In the genomic region with DNA sequence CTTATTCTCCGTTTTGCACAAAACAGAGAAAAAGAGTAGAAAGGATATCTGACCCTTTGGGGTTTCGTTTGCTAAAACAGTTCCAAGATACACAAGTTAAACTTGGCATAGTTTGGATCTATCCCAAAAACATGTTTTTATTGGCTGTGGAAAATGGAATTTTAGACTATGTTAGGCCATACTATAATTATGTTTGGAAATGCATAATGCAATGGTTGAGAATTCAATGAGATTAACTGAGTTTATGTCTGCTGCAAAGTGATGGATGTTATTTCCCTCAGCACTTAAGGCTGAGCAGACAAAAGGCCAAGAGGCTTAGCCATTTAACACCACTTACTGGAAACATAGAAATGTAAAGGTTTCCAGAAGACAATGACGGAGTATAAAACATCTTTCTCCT, we compare ENCODE assay signal across 25 mouse cellular contexts.
DNase-seq lines count a peak whose midpoint lies in the region; ATAC-seq and TF ChIP-seq lines count a peak whose summit lies in the region.
"Had no signal": no experiment of that assay in that cellular context is flagged by ENCODE, and none has a peak within 500 bp of the region (broad histone marks: within the 10 kb centered on the region; RNA-seq: fewer than 3 reads in every experiment).

No protein-coding gene starts in this region.

- no peak overlapping the region for H3K4me2 ChIP-seq in heart, embryonic 13.5 days
- no peak overlapping the region for H3K4me2 ChIP-seq in limb, embryonic 14.5 days (replicated peaks; ENCODE audit: low read depth, low read length, severe bottlenecking)
- H3K4me2 ChIP-seq in intestine, embryonic 16.5 days (ENCODE audit: low read depth, low read length): no peak overlapping the region
- no peak overlapping the region for H3K4me2 ChIP-seq in hindbrain, embryonic 16.5 days (ENCODE audit: low read length)
- H3K4me2 ChIP-seq: forebrain, embryonic 12.5 days; heart, embryonic 11.5 days; hindbrain, embryonic 15.5 days; limb, embryonic 12.5 days; midbrain, embryonic 12.5 days; neural tube, embryonic 15.5 days had no signal

- H3K4me3 ChIP-seq in heart, embryonic 13.5 days: no peak overlapping the region
- no peak overlapping the region for H3K4me3 ChIP-seq in limb, embryonic 14.5 days (replicated peaks; ENCODE audit: low read length)
- no peak overlapping the region for H3K4me3 ChIP-seq in limb, embryonic 10.5 days
- no peak overlapping the region for H3K4me3 ChIP-seq in intestine, embryonic 16.5 days (ENCODE audit: low read length)
- no peak overlapping the region for H3K4me3 ChIP-seq in hindbrain, embryonic 16.5 days (ENCODE audit: low read length)
- H3K4me3 ChIP-seq: forebrain, embryonic 12.5 days; hindbrain, embryonic 15.5 days; limb, embryonic 12.5 days; midbrain, embryonic 12.5 days; neural tube, embryonic 15.5 days had no signal

- no peak for DNase-seq in heart, postnatal 14 days
- DNase-seq in limb, embryonic 14.5 days (ENCODE audit: low spot score): peak; percentile 61
- DNase-seq in limb, embryonic 10.5 days (ENCODE audit: low spot score): no peak
- peak; percentile 62 for DNase-seq in NIH3T3 (ENCODE audit: low read depth)
- no peak for DNase-seq in gastrocnemius, postnatal 14 days
- DNase-seq: adrenal gland, postnatal 36 days; B cell, adult 2 months; cerebellum, adult 9-10 months; heart, postnatal 36 days; kidney, adult 11 months; kidney, postnatal 36 days; layer of hippocampus, postnatal 36 days; lung, postnatal 10 days; right cerebral cortex, adult 18-20 months; right cerebral cortex, postnatal 4 days had no signal

- H3K9me3 ChIP-seq in heart, embryonic 13.5 days: no peaks in the 10 kb centered on the region
- H3K9me3 ChIP-seq in limb, embryonic 14.5 days (ENCODE audit: control insufficient read depth, low read length): no peaks in the 10 kb centered on the region
- no peaks in the 10 kb centered on the region for H3K9me3 ChIP-seq in limb, embryonic 10.5 days (replicated peaks)
- H3K9me3 ChIP-seq in intestine, embryonic 16.5 days (ENCODE audit: control insufficient read depth, low read length): no peaks in the 10 kb centered on the region
- H3K9me3 ChIP-seq in hindbrain, embryonic 16.5 days (ENCODE audit: control insufficient read depth, low read length): no peaks in the 10 kb centered on the region
- H3K9me3 ChIP-seq: forebrain, embryonic 12.5 days; hindbrain, embryonic 15.5 days; limb, embryonic 12.5 days; midbrain, embryonic 12.5 days; neural tube, embryonic 15.5 days had no signal

- H3K36me3 ChIP-seq in heart, embryonic 13.5 days: no peaks in the 10 kb centered on the region
- H3K36me3 ChIP-seq in limb, embryonic 14.5 days (ENCODE audit: control insufficient read depth, insufficient read depth, low read length): no peaks in the 10 kb centered on the region
- no peaks in the 10 kb centered on the region for H3K36me3 ChIP-seq in limb, embryonic 10.5 days
- H3K36me3 ChIP-seq in intestine, embryonic 16.5 days (ENCODE audit: control insufficient read depth, insufficient read depth, low read length): no peaks in the 10 kb centered on the region
- no peaks in the 10 kb centered on the region for H3K36me3 ChIP-seq in hindbrain, embryonic 16.5 days (ENCODE audit: control insufficient read depth, insufficient read depth, low read length)
- H3K36me3 ChIP-seq: forebrain, embryonic 12.5 days; hindbrain, embryonic 15.5 days; limb, embryonic 12.5 days; midbrain, embryonic 12.5 days; neural tube, embryonic 15.5 days had no signal

- 51% methylated on average over 3 of the region's 3 CpGs for WGBS in heart, embryonic 13.5 days
- WGBS in limb, embryonic 14.5 days: 63% methylated on average over 3 of the region's 3 CpGs
- WGBS in limb, embryonic 10.5 days: 88% methylated on average over 3 of the region's 3 CpGs
- WGBS in intestine, embryonic 16.5 days: 44% methylated on average over 3 of the region's 3 CpGs
- 80% methylated on average over 3 of the region's 3 CpGs for WGBS in hindbrain, embryonic 16.5 days

- no peak for TF ChIP-seq POLR2A in limb, embryonic 14.5 days (IDR thresholded peaks at IDR 0.05; ENCODE audit: borderline replicate concordance, extremely low read depth, insufficient read depth, insufficient read length)

- no peaks in the 10 kb centered on the region for H3K27me3 ChIP-seq in heart, embryonic 13.5 days (replicated peaks)
- no peaks in the 10 kb centered on the region for H3K27me3 ChIP-seq in limb, embryonic 14.5 days (ENCODE audit: control insufficient read depth, insufficient read depth, low read length)
- no peaks in the 10 kb centered on the region for H3K27me3 ChIP-seq in limb, embryonic 10.5 days (ENCODE audit: low read depth, poor library complexity, severe bottlenecking)
- H3K27me3 ChIP-seq in intestine, embryonic 16.5 days (replicated peaks; ENCODE audit: control insufficient read depth, insufficient read depth, low read length): no peaks in the 10 kb centered on the region
- H3K27me3 ChIP-seq in hindbrain, embryonic 16.5 days (replicated peaks; ENCODE audit: control insufficient read depth, insufficient read depth, low read length): no peaks in the 10 kb centered on the region
- H3K27me3 ChIP-seq: forebrain, embryonic 12.5 days; hindbrain, embryonic 15.5 days; limb, embryonic 12.5 days; midbrain, embryonic 12.5 days; neural tube, embryonic 15.5 days had no signal

- peaks cover 3% of the 10 kb centered on the region; the same call in 1 of the 2 replicates for H3K4me1 ChIP-seq in heart, embryonic 13.5 days
- H3K4me1 ChIP-seq in limb, embryonic 14.5 days (ENCODE audit: control insufficient read depth, insufficient read depth, low read length): no peaks in the 10 kb centered on the region
- H3K4me1 ChIP-seq in limb, embryonic 10.5 days: no peaks in the 10 kb centered on the region
- 0 out of 2 replicates have a peak, but pooled peaks cover 2% of the 10 kb centered on the region for H3K4me1 ChIP-seq in intestine, embryonic 16.5 days (ENCODE audit: control insufficient read depth, insufficient read depth, low read length)
- no peaks in the 10 kb centered on the region for H3K4me1 ChIP-seq in hindbrain, embryonic 16.5 days (ENCODE audit: control insufficient read depth, insufficient read depth, low read depth, low read length)
- H3K4me1 ChIP-seq: forebrain, embryonic 12.5 days; hindbrain, embryonic 15.5 days; limb, embryonic 12.5 days; midbrain, embryonic 12.5 days; neural tube, embryonic 15.5 days had no signal

- intact Hi-C loops in heart, postnatal 14 days (cut with DNase I): no loop called here
- intact Hi-C loops in gastrocnemius, postnatal 14 days (cut with DNase I; ENCODE audit: low total_unique reads): no loop called here

- no peak for ATAC-seq in heart, embryonic 13.5 days (ENCODE audit: extremely low read depth, insufficient number of reproducible peaks, low FRiP score, low TSS enrichment)
- no peak for ATAC-seq in limb, embryonic 14.5 days (ENCODE audit: low FRiP score, low read depth)
- ATAC-seq in intestine, embryonic 16.5 days: peak; percentile 55; the same call in 1 of the 2 replicates
- no peak for ATAC-seq in hindbrain, embryonic 16.5 days

- no peak overlapping the region for H3K9ac ChIP-seq in heart, embryonic 13.5 days
- H3K9ac ChIP-seq in limb, embryonic 14.5 days (ENCODE audit: low read depth, low read length, severe bottlenecking): no peak overlapping the region
- H3K9ac ChIP-seq in intestine, embryonic 16.5 days (ENCODE audit: low read depth, low read length): no peak overlapping the region
- H3K9ac ChIP-seq in hindbrain, embryonic 16.5 days (ENCODE audit: low read depth, low read length): no peak overlapping the region
- H3K9ac ChIP-seq: forebrain, embryonic 12.5 days; hindbrain, embryonic 15.5 days; limb, embryonic 12.5 days; liver, embryonic 14.5 days; midbrain, embryonic 12.5 days; neural tube, embryonic 15.5 days had no signal

- peak overlapping the region; percentile 60 for H3K27ac ChIP-seq in heart, embryonic 13.5 days (replicated peaks)
- 0 out of 2 replicates have a peak overlapping the region, but pooled peaks have one; percentile 27 for H3K27ac ChIP-seq in limb, embryonic 14.5 days (replicated peaks; ENCODE audit: low read depth, low read length)
- no peak overlapping the region for H3K27ac ChIP-seq in limb, embryonic 10.5 days
- H3K27ac ChIP-seq in intestine, embryonic 16.5 days (ENCODE audit: low read length): no peak overlapping the region
- no peak overlapping the region for H3K27ac ChIP-seq in hindbrain, embryonic 16.5 days (ENCODE audit: low read depth, low read length)
- H3K27ac ChIP-seq: forebrain, embryonic 12.5 days; hindbrain, embryonic 15.5 days; limb, embryonic 12.5 days; liver, embryonic 14.5 days; midbrain, embryonic 12.5 days; neural tube, embryonic 15.5 days had no signal

Comparison
In these comparisons a context has a peak if more than half of its experiments do, and no peak if none do; other contexts are left out.
1. H3K27ac ChIP-seq: peak in heart, embryonic 13.5 days (single experiment) and limb, embryonic 14.5 days (single experiment); none in limb, embryonic 10.5 days (single experiment), intestine, embryonic 16.5 days (single experiment) and hindbrain, embryonic 16.5 days (single experiment).
2. DNase-seq: peak in limb, embryonic 14.5 days (single experiment) and NIH3T3 (single experiment); none in heart, postnatal 14 days (0 of 2), limb, embryonic 10.5 days (single experiment) and gastrocnemius, postnatal 14 days (single experiment).